Mouse (Mus musculus) gastrocnemius, adult 18-20 months (tissue): ENCODE results near the gene Llcfc1. TPM values are rescaled to one million over a fixed set of nuclear protein-coding genes. Genes with fewer than 3 reads are reported as not detected.

Source experiments
- DNase-seq: peaks from one replicate; pipeline ENCODE4 v3.0.0; 2021; ENCODE audit warnings: low spot score
- total RNA-seq, 2 experiments: library from RNA; stranded (reverse); gene quantifications; 2 replicates each; pipeline ENCODE4 v1.2.3; 2021

The Llcfc1 gene
- total RNA-seq, 2 experiments from 2014 or later: not detected

- no peak for DNase-seq
These were observed 18.7 kb downstream of the Llcfc1 start for GRCm38 (mm10) chr6:41702928-41703327.

- DNase-seq: no peak
These were observed 19.9 kb downstream of the Llcfc1 start, which contains the start of gene Kel for GRCm38 (mm10) chr6:41704123-41704522. Gene Kel (minus strand): TSS chr6:41704339.

- DNase-seq: no peak
These were observed 22.0 kb downstream of the Llcfc1 start for GRCm38 (mm10) chr6:41706275-41706674.

GRCm38 (mm10) chr6:41710281-41710680, 26.1 kb downstream of the Llcfc1 start:
- no peak for DNase-seq

GRCm38 (mm10) chr6:41721430-41721829, 37.2 kb downstream of the Llcfc1 start:
- no peak for DNase-seq

- no peak for DNase-seq
These were observed 43.9 kb downstream of the Llcfc1 start for GRCm38 (mm10) chr6:41727989-41728609.

GRCm38 (mm10) chr6:41734719-41735470, 50.7 kb downstream of the Llcfc1 start:
- no peak for DNase-seq

Other genes starting within 250 kb of the Llcfc1 start
- not detected for gene Gm10334, start 238.3 kb upstream of the Llcfc1 start, total RNA-seq
- gene Prss1, start 225.5 kb upstream of the Llcfc1 start, total RNA-seq: not detected
- not detected for gene Prss2, start 162.6 kb upstream of the Llcfc1 start, total RNA-seq
- under 1 TPM; 0.76 to 0.91 TPM for gene Ephb6, start 78.9 kb upstream of the Llcfc1 start, total RNA-seq
- gene Trpv6, start 48.0 kb upstream of the Llcfc1 start, total RNA-seq: not detected
- not detected for gene Trpv5, start 3.7 kb upstream of the Llcfc1 start, total RNA-seq
- not detected for gene Kel, start 19.9 kb downstream of the Llcfc1 start, total RNA-seq
- gene Olfr459, start 90.7 kb downstream of the Llcfc1 start, total RNA-seq: not detected
- not detected for gene Pip, start 163.1 kb downstream of the Llcfc1 start, total RNA-seq
- not detected for gene Sval2, start 168.6 kb downstream of the Llcfc1 start, total RNA-seq